Mouse (Mus musculus) midbrain, embryonic 12.5 days (tissue): ENCODE results near the gene Gpsm1. TPM values are rescaled to one million over a fixed set of nuclear protein-coding genes. Genes with fewer than 3 reads are reported as not detected.

ENCODE experiments used
- ATAC-seq: fragments of 200-750 bp; cut with Nextera tagmentation; 2 replicates; pipeline ENCODE4 v1.8.0; 2017; ENCODE audit warnings: low read depth, moderate TSS enrichment, moderate library complexity; ENCODE audit not compliant: low FRiP score
- H3K27ac ChIP-seq: fragments of 300-500 bp; sonication (generic); replicated peaks from 2 replicates; pipeline ENCODE4 v1.5.1; 2016; ENCODE audit warnings: mild to moderate bottlenecking
- H3K27me3 ChIP-seq: fragments of 300-500 bp; sonication (generic); 2 replicates; pipeline ENCODE4 v1.6.1; 2016; ENCODE audit warnings: mild to moderate bottlenecking
- H3K36me3 ChIP-seq: fragments of 300-500 bp; sonication (generic); 2 replicates; pipeline ENCODE4 v1.6.1; 2016
- H3K4me1 ChIP-seq: fragments of 300-500 bp; sonication (generic); 2 replicates; pipeline ENCODE4 v1.6.1; 2016
- H3K4me2 ChIP-seq: fragments of 300-500 bp; sonication (generic); replicated peaks from 2 replicates; pipeline ENCODE4 v1.6.1; 2016; ENCODE audit warnings: mild to moderate bottlenecking, moderate library complexity
- H3K4me3 ChIP-seq: fragments of 300-500 bp; sonication (generic); 2 replicates; pipeline ENCODE4 v1.5.1; 2016; ENCODE audit warnings: mild to moderate bottlenecking
- H3K9ac ChIP-seq: fragments of 300-500 bp; sonication (generic); replicated peaks from 2 replicates; pipeline ENCODE4 v1.6.1; 2016; ENCODE audit warnings: mild to moderate bottlenecking, moderate library complexity
- H3K9me3 ChIP-seq: fragments of 300-500 bp; sonication (generic); 2 replicates; pipeline ENCODE4 v1.6.1; 2016; ENCODE audit warnings: mild to moderate bottlenecking
- WGBS: fragments of 180-500 bp; shearing (Covaris S2); methylation state at CpG from one replicate; pipeline ENCODE4 v1.1.7; 2016; 5-methylcytosine and 5-hydroxymethylcytosine counted together
- polyA plus RNA-seq: library from polyadenylated mRNA; unstranded; fragments of >200 nt; fragmentation: Nextera tagmentation; extraction: Ambion mirVana; gene quantifications from 2 replicates; pipeline ENCODE4 v1.2.1, GENCODE M21; 2016

Gpsm1 gene
- polyA plus RNA-seq, 1 experiment from 2014 or later = 129 TPM

- ATAC-seq = no peak
- Histone ChIP-seq H3K4me3 (no peak overlapping the region), H3K27ac (no peak overlapping the region; the same call in 1 of the 2 replicates), H3K4me2 (no peak overlapping the region), H3K36me3 (peaks cover 71% of the 10 kb centered on the region), H3K4me1 (peaks cover 23% of the 10 kb centered on the region), H3K27me3 (no peaks in the 10 kb centered on the region), H3K9me3 (no peaks in the 10 kb centered on the region), H3K9ac (no peak overlapping the region)
- WGBS = 77% methylated on average over 6 of the region's 6 CpGs
These were observed 32.9 kb downstream of the Gpsm1 start for GRCm38 (mm10) chr2:26348241-26348640.

- H3K4me3 ChIP-seq = peak within 1 kb of the TSS; percentile 84
- peaks cover 28% of the 10 kb centered on the region for H3K4me1 ChIP-seq
- peak within 1 kb of the TSS; percentile 81 for H3K27ac ChIP-seq
- H3K4me2 ChIP-seq = peak within 1 kb of the TSS; percentile 91
- peak; percentile 77 for ATAC-seq
- H3K27me3 ChIP-seq = no peaks in the 10 kb centered on the region
- H3K9ac ChIP-seq = peak within 1 kb of the TSS; percentile 95
- H3K36me3 ChIP-seq = peaks cover 37% of the 10 kb centered on the region
- H3K9me3 ChIP-seq = no peaks in the 10 kb centered on the region
- WGBS = 2% methylated on average over 62 of the region's 62 CpGs
These were observed 36.3 kb downstream of the Gpsm1 start, which contains the start of gene Dnlz for GRCm38 (mm10) chr2:26351358-26352290. Dnlz (minus strand) TSS chr2:26352110.

GRCm38 (mm10) chr2:26352291-26352910 is 37.1 kb downstream of the Gpsm1 start:
- Histone ChIP-seq H3K9me3 (no peaks in the 10 kb centered on the region), H3K4me3 (peak overlapping the region; percentile 84), H3K27me3 (no peaks in the 10 kb centered on the region), H3K36me3 (peaks cover 30% of the 10 kb centered on the region), H3K4me2 (peak overlapping the region; percentile 91), H3K9ac (peak overlapping the region; percentile 95), H3K27ac (peak overlapping the region; percentile 60), H3K4me1 (peaks cover 28% of the 10 kb centered on the region)
- 2% methylated on average over 36 of the region's 36 CpGs for WGBS
- peak; percentile 57 for ATAC-seq

GRCm38 (mm10) chr2:26353066-26353980 is 38.0 kb downstream of the Gpsm1 start:
- Histone ChIP-seq H3K9ac (peak overlapping the region; percentile 95), H3K4me2 (peak overlapping the region; percentile 91), H3K4me1 (peaks cover 28% of the 10 kb centered on the region), H3K27ac (no peak overlapping the region), H3K36me3 (peaks cover 20% of the 10 kb centered on the region), H3K4me3 (peak overlapping the region; percentile 84), H3K9me3 (no peaks in the 10 kb centered on the region), H3K27me3 (no peaks in the 10 kb centered on the region)
- WGBS = 88% methylated on average over 11 of the region's 11 CpGs
- no peak for ATAC-seq

GRCm38 (mm10) chr2:26354401-26354800 is 39.1 kb downstream of the Gpsm1 start:
- H3K4me3 ChIP-seq = no peak overlapping the region
- no peak overlapping the region for H3K4me2 ChIP-seq
- WGBS = 92% methylated on average over 4 of the region's 4 CpGs
- no peaks in the 10 kb centered on the region for H3K27me3 ChIP-seq
- no peaks in the 10 kb centered on the region for H3K9me3 ChIP-seq
- H3K27ac ChIP-seq = no peak overlapping the region
- peaks cover 10% of the 10 kb centered on the region for H3K36me3 ChIP-seq
- no peak overlapping the region for H3K9ac ChIP-seq
- no peak for ATAC-seq
- peaks cover 28% of the 10 kb centered on the region for H3K4me1 ChIP-seq

GRCm38 (mm10) chr2:26356231-26356630 is 40.9 kb downstream of the Gpsm1 start:
- Histone ChIP-seq H3K9ac (no peak overlapping the region), H3K36me3 (no peaks in the 10 kb centered on the region), H3K4me1 (peaks cover 16% of the 10 kb centered on the region), H3K4me3 (no peak overlapping the region), H3K27ac (no peak overlapping the region), H3K4me2 (no peak overlapping the region), H3K27me3 (no peaks in the 10 kb centered on the region), H3K9me3 (no peaks in the 10 kb centered on the region)
- ATAC-seq = no peak
- WGBS = 81% methylated on average over 4 of the region's 4 CpGs

GRCm38 (mm10) chr2:26356678-26357077 is 41.4 kb downstream of the Gpsm1 start:
- Histone ChIP-seq H3K9me3 (no peaks in the 10 kb centered on the region), H3K27me3 (no peaks in the 10 kb centered on the region), H3K36me3 (no peaks in the 10 kb centered on the region), H3K9ac (no peak overlapping the region), H3K27ac (no peak overlapping the region), H3K4me1 (peaks cover 15% of the 10 kb centered on the region), H3K4me3 (no peak overlapping the region), H3K4me2 (no peak overlapping the region)
- ATAC-seq = no peak
- WGBS = 83% methylated on average over 7 of the region's 7 CpGs

- no peak overlapping the region for H3K4me2 ChIP-seq
- H3K27me3 ChIP-seq = no peaks in the 10 kb centered on the region
- H3K9ac ChIP-seq = no peak overlapping the region
- H3K36me3 ChIP-seq = no peaks in the 10 kb centered on the region
- 50% methylated on average over 15 of the region's 15 CpGs for WGBS
- peaks cover 12% of the 10 kb centered on the region for H3K4me1 ChIP-seq
- ATAC-seq = no peak
- H3K27ac ChIP-seq = no peak overlapping the region
- no peaks in the 10 kb centered on the region for H3K9me3 ChIP-seq
- H3K4me3 ChIP-seq = no peak overlapping the region
These were observed 42.2 kb downstream of the Gpsm1 start for GRCm38 (mm10) chr2:26357484-26357883.

GRCm38 (mm10) chr2:26358667-26359320 is 43.5 kb downstream of the Gpsm1 start:
- Histone ChIP-seq H3K36me3 (peaks cover 11% of the 10 kb centered on the region), H3K27me3 (no peaks in the 10 kb centered on the region), H3K27ac (no peak overlapping the region), H3K9me3 (no peaks in the 10 kb centered on the region), H3K9ac (no peak overlapping the region), H3K4me1 (no peaks in the 10 kb centered on the region), H3K4me2 (no peak overlapping the region), H3K4me3 (no peak overlapping the region)
- ATAC-seq = no peak
- 88% methylated on average over 13 of the region's 13 CpGs for WGBS

- H3K4me3 ChIP-seq = no peak overlapping the region
- no peak overlapping the region for H3K4me2 ChIP-seq
- H3K27me3 ChIP-seq = no peaks in the 10 kb centered on the region
- no peaks in the 10 kb centered on the region for H3K9me3 ChIP-seq
- no peak overlapping the region for H3K27ac ChIP-seq
- no peak for ATAC-seq
- H3K36me3 ChIP-seq = peaks cover 23% of the 10 kb centered on the region
- WGBS = 93% methylated on average over 6 of the region's 6 CpGs
- no peak overlapping the region for H3K9ac ChIP-seq
- no peaks in the 10 kb centered on the region for H3K4me1 ChIP-seq
These were observed 44.7 kb downstream of the Gpsm1 start for GRCm38 (mm10) chr2:26359983-26360382.

- Histone ChIP-seq H3K27ac (no peak within 1 kb of the TSS), H3K9me3 (no peaks in the 10 kb centered on the region), H3K27me3 (no peaks in the 10 kb centered on the region), H3K4me1 (no peaks in the 10 kb centered on the region), H3K4me2 (no peak within 1 kb of the TSS), H3K4me3 (no peak within 1 kb of the TSS), H3K9ac (no peak within 1 kb of the TSS), H3K36me3 (peaks cover 31% of the 10 kb centered on the region)
- no peak for ATAC-seq
- WGBS = 67% methylated on average over 3 of the region's 3 CpGs
These were observed 45.5 kb downstream of the Gpsm1 start, which contains the start of gene Card9 for GRCm38 (mm10) chr2:26360772-26361171. Card9 (minus strand) TSS chr2:26360918.
